Mouse (Mus musculus): ENCODE data around the gene Zbtb22.
A peak's percentile ranks its signal among the peaks of the same experiment; 100 is the strongest.

The Zbtb22 gene

DNA sequence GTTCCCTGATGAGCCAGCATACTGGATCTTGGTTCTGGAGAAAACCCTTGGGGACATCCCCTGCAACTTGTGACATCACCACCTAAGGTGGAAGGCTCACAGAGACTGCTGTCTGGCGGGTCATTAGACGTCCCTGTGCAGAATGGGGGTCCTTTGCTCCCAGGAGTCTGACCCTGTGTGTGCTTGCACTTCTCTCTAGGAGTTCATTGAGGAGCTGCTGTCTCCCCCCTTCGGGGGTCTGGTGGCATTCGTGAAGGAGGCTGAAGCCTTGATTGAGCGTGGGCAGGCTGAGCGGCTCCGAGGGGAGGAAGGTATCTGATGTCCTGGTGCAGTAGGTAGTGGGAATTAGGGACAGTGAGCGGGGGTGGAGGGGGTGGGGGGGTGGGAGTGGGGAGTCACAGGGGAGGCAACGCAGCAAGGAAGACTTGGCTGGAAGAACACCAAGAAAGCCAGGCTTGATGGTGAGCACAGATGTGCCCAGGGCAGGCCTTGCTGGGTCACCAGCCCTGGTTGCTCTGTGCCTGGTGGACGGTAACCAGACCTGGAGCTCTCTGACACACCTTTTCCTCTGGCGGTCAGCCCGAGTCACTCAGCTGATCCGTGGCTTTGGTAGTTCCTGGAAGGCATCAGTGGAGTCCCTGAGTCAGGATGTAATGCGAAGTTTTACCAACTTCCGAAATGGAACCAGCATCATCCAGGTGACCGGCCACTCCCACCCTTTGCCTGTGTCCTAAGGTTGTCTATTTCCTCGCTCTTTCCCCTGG lies 49.6 kb downstream of the Zbtb22 start:
- no peak for DNase-seq (ENCODE audit: low read depth, low spot score)

DNA sequence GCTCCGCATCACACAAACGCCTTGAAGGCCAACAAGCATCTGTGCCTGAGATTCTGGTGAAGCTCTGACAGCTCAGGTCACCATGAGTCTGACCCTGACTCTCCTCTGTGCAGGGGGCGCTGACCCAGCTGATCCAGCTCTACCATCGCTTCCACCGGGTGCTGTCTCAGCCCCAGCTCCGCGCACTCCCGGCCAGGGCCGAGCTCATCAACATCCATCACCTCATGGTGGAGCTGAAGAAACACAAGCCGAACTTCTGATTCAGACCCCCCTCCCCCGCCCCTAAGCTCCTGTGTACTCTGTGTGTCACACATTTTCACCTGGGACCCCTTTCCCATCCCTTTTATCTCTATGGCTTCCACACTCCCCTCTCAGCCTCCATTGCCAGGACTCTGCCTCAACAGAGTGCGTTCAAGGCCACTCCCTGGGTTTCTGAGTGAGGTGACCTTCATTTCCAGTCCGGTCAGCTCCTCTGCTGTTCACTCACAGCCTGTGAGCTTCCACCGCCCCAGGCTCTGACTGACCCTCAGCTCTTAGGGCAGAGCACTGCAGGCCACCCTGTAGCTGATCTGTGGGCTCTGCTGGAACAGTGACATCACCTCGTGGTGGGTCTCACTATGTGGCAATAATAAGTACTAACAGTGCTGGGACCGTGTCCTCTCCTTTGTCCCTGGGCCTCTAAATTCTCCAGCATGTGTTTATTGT lies 50.3 kb downstream of the Zbtb22 start:
- no peak for DNase-seq (ENCODE audit: low read depth, low spot score)

DNA sequence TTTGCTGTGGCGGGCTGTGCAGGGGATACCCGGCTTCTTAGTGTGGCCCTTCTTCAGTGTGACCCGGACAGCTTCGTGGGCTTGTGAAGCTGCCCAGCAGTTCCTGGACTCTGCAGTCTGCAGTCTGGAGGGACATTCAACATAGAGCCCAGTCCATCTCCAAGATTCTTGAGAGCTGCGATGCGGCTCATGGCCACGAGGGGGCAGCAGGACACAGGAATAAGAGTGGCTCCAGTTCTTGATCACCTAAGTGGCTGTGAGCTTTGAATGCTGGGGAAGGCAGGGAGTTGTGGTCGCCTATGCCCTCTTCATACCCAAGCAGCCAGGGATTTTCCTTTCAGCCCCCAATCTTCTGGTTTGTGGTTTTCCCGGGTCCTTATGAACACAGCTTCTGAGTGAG lies 52.8 kb downstream of the Zbtb22 start:
- peak; percentile 70 for DNase-seq (ENCODE audit: low read depth, low spot score)
